Mouse (Mus musculus): ENCODE measurements around the gene Polr3e. TPM values are rescaled to one million over a fixed set of nuclear protein-coding genes. Genes with fewer than 3 reads are reported as not detected.
A peak's percentile ranks its signal among the peaks of the same experiment; 100 is the strongest.
"Not testable (repeated sequence)": the region's sequence is repeated elsewhere in the genome, so short reads cannot be mapped to it uniquely, and the experiment has no call there.

The Polr3e gene
- total and polyA plus RNA-seq, 2 experiments from 2014 or later, result 20.9 to 31.2 TPM

DNA sequence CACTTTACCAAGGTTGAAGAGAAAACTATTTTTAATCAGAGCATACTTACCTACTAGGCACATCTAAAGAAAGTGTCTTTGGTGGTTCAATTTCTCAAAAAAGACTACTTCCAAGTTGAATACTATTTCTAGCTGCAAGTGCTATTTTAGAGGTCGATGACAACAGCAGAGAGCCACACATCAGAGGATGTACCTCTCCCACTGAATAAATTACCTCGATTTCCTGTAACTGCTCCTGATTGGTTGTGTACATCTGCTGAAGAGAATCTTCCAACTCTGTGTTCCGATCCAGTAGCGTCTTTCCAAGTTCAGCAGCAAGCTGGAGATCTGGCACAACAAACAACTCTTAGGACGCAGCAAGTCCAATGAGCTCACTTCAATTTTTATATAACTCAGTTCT is 52.6 kb downstream of the Polr3e start:
- WGBS, result 83% methylated on average over 5 of the region's 5 CpGs
- Histone ChIP-seq H3K27me3 (ENCODE audit: insufficient read depth, low read length) (no peaks in the 10 kb centered on the region), H3K9ac (no peak overlapping the region), H3K27ac (ENCODE audit: low read depth, low read length) (no peak overlapping the region), H3K4me3 (ENCODE audit: low read depth, low read length) (no peak overlapping the region), H3K9me3 (ENCODE audit: low read length) (no peaks in the 10 kb centered on the region), H3K4me1 (ENCODE audit: insufficient read depth) (no peaks in the 10 kb centered on the region), H3K4me2 (ENCODE audit: low read depth) (no peak overlapping the region), H3K36me3 (ENCODE audit: insufficient read depth) (peaks cover 5% of the 10 kb centered on the region; the same call in 1 of the 2 replicates)
- no peak for ATAC-seq
- DNase-seq, result no peak
- TF ChIP-seq CTCF (IDR thresholded peaks at IDR 0.05; ENCODE audit: low read depth), result no peak

DNA sequence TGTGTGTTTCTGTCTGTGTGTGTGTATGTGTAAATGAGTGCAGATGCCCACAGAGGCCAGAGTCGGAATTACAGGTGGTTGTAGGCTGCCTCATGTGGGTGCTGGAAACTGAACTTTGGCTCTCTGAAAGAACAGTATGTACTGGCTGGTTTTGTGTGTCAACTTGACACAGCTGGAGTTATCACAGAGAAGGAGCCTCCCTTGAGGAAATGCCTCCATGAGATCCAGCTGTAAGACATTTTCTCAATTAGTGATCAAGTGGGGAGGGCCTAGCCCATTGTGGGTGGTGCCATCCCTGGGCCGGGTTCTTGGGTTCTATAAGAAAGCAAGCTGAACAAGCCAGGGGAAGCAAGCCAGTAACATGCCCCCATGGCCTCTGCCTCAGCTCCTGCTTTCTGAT is 54.9 kb downstream of the Polr3e start:
- not testable (repeated sequence) for H3K36me3 ChIP-seq (ENCODE audit: insufficient read depth); H3K9ac ChIP-seq; H3K4me3 ChIP-seq (ENCODE audit: low read depth, low read length); H3K9me3 ChIP-seq (ENCODE audit: low read length); ATAC-seq; DNase-seq; H3K27me3 ChIP-seq (ENCODE audit: insufficient read depth, low read length); H3K4me2 ChIP-seq (ENCODE audit: low read depth); H3K4me1 ChIP-seq (ENCODE audit: insufficient read depth); H3K27ac ChIP-seq (ENCODE audit: low read depth, low read length)
- WGBS, result 75% methylated on average over 2 of the region's 2 CpGs

DNA sequence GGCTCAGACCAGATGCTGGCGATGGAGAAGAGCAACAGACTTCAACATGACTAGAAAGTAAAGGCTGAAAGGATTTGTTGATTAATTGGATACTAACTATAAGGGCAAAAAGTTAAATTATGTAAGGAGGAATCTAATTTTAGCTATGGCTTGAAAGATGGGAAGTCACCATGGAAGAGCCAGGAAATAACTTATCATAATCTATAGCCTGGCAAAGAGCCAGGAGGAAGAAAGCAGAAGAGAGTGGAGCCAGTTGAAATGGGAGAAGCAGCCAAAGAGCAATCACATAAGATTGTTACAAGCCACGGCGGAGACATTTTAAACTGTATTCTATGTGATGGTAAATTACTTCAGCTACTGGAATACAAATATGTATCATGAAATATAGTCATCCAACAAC is 56.5 kb downstream of the Polr3e start:
- DNase-seq (no peak), ATAC-seq (no peak)
- Histone ChIP-seq H3K4me3 (ENCODE audit: low read depth, low read length) (no peak overlapping the region), H3K27me3 (ENCODE audit: insufficient read depth, low read length) (no peaks in the 10 kb centered on the region), H3K36me3 (ENCODE audit: insufficient read depth) (no peaks in the 10 kb centered on the region), H3K27ac (ENCODE audit: low read depth, low read length) (no peak overlapping the region), H3K9ac (no peak overlapping the region), H3K9me3 (ENCODE audit: low read length) (no peaks in the 10 kb centered on the region), H3K4me2 (ENCODE audit: low read depth) (no peak overlapping the region), H3K4me1 (ENCODE audit: insufficient read depth) (peaks cover 6% of the 10 kb centered on the region; the same call in 1 of the 2 replicates)
- TF ChIP-seq CTCF (IDR thresholded peaks at IDR 0.05; ENCODE audit: low read depth), result no peak
- 73% methylated on average over 3 of the region's 3 CpGs for WGBS

DNA sequence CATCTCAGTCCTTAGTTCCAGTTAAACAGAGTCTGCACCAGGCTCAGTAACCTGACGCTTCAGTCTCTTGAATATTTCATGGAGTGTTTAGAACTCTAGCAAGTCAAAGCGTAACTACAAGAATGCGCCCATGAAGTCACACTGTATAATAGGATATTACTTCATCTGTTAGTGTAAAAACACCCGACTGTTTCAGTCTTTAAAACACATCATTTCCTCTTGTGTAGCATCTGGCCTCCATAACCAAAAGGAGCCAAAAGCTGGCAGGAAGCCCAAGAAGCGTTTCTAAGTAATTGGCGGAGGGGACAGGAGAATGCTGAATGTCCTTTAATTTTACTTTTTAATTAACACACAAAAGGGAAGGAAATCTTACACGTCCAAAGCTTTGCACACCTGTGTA is 59.5 kb downstream of the Polr3e start:
- Histone ChIP-seq H3K27me3 (ENCODE audit: insufficient read depth, low read length) (no peaks in the 10 kb centered on the region), H3K4me2 (ENCODE audit: low read depth) (no peak overlapping the region), H3K36me3 (ENCODE audit: insufficient read depth) (no peaks in the 10 kb centered on the region), H3K9me3 (ENCODE audit: low read length) (no peaks in the 10 kb centered on the region), H3K4me1 (ENCODE audit: insufficient read depth) (peaks cover 6% of the 10 kb centered on the region; the same call in 1 of the 2 replicates), H3K27ac (ENCODE audit: low read depth, low read length) (no peak overlapping the region), H3K4me3 (ENCODE audit: low read depth, low read length) (no peak overlapping the region), H3K9ac (no peak overlapping the region)
- WGBS, result 17% methylated on average over 7 of the region's 7 CpGs
- no peak for ATAC-seq
- peak; percentile 58 for DNase-seq
- TF ChIP-seq CTCF (IDR thresholded peaks at IDR 0.05; ENCODE audit: low read depth), result no peak

DNA sequence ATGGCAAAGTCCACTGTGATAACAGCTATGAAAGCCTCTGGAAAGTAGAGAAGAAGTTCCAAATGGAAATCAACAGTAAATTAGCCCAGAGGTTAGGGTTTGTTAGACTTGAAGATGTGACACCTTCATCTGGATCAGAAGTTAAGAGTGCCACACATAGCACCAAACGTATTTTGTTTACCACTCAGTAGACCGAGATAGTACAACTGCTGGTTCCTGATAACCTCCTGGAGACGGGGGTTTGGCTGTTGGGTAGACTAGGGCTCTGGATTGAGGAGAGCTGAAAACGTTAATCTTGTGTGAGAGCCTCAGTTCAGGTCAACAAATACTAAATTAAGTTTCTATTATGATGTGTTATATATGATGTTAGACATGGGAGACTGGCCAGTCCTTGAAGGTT is 62.5 kb downstream of the Polr3e start:
- ATAC-seq, result no peak
- DNase-seq, result no peak
- Histone ChIP-seq H3K36me3 (ENCODE audit: insufficient read depth) (no peaks in the 10 kb centered on the region), H3K4me1 (ENCODE audit: insufficient read depth) (peaks cover 6% of the 10 kb centered on the region; the same call in 1 of the 2 replicates), H3K4me3 (ENCODE audit: low read depth, low read length) (no peak overlapping the region), H3K9me3 (ENCODE audit: low read length) (no peaks in the 10 kb centered on the region), H3K4me2 (ENCODE audit: low read depth) (no peak overlapping the region), H3K27ac (ENCODE audit: low read depth, low read length) (no peak overlapping the region), H3K9ac (no peak overlapping the region), H3K27me3 (ENCODE audit: insufficient read depth, low read length) (no peaks in the 10 kb centered on the region; the same call in 1 of the 2 replicates)
- 91% methylated on average over 4 of the region's 4 CpGs for WGBS
- TF ChIP-seq CTCF (IDR thresholded peaks at IDR 0.05; ENCODE audit: low read depth), result no peak

DNA sequence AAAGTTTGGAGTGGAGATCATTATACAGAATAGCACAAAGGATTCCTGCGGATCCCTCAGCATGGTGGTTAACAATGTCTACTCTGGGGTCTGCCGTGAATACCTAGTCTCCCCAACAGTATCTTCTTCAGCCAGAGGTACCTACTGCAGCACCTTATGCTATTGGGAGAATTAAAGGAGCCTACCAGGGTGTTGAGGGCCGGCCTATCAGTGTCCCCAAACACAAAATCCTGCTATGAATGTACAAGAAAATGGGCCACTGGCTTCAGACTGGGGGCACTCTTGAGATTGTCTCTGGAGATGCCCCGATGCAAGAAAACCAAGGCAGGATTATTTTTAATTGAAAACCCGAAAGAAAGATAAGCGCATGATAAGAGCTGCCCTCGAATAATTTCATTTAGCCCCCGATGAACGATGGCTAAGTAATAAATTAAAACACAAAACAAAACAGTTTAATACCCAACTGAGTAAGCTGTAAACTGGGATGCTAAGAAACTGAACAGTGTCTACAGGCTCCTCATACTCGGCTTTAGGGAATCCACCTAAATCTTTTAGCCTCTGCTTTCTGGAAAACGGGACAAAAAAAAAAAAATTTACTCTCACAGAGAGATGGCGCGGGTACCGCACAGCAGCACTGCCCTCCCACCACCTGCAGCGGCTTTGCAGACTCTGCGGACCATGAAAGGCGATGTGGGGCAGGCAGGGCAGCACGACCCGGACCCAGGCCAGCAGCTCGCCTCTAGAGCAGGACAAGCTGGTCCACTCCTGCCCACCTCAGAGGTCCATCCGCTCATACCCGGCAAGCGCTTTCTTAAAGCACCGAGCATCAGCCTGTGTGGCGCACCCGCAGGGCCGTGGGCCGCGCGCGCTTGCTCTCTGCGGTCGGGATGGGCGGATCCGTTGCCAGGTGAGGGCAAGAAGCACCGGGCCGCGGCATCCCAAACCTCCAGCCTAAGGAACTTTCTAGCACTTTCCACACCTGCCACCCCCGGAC is 63.7 kb downstream of the Polr3e start:
- 4% methylated on average over 39 of the region's 39 CpGs for WGBS
- Histone ChIP-seq H3K27me3 (ENCODE audit: insufficient read depth, low read length) (no peaks in the 10 kb centered on the region; the same call in 1 of the 2 replicates), H3K9me3 (ENCODE audit: low read length) (no peaks in the 10 kb centered on the region), H3K4me3 (ENCODE audit: low read depth, low read length) (peak overlapping the region; percentile 69), H3K4me1 (ENCODE audit: insufficient read depth) (peaks cover 6% of the 10 kb centered on the region; the same call in 1 of the 2 replicates), H3K9ac (peak overlapping the region; percentile 61), H3K36me3 (ENCODE audit: insufficient read depth) (no peaks in the 10 kb centered on the region), H3K27ac (ENCODE audit: low read depth, low read length) (no peak overlapping the region), H3K4me2 (ENCODE audit: low read depth) (peak overlapping the region; percentile 94)
- peak; percentile 40 for DNase-seq
- no peak for TF ChIP-seq CTCF (IDR thresholded peaks at IDR 0.05; ENCODE audit: low read depth)
- ATAC-seq, result peak; percentile 50

DNA sequence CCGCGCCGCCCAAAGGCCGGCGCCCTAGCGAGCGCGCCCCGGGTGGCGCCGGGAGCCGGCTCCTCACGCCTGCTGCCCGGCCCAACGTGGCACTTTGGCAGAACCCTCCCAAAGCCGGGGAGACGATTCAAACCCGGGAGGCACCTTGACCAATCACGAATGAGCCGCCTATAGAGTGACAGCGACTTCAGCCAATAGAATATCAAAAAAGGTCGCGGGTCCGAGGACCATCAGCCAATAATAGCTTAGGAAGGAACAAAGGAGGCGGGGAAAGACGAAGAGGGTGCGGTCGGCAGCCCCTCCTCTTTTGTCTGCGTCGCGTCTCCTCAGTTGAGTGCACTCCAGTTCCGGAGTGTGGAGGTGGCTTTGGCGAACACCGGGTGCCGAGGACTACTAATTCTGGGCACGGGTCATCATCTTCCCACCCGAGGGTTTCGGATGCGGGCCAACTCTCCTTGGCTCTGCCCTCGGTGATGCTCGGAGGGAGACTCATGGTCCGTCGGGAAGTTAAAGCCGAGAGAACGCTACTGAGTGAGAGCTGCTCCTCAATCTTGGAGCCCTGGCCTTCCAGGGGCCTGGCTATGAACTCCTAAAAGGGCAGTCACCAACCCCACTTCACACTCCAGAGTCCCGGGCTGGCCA is 64.8 kb downstream of the Polr3e start, which contains the start of the genes Cdr2 and Mfsd13b:
Gene Cdr2 (minus strand): TSS at position 113 of the 642 bp plus-strand sequence.
Gene Mfsd13b (plus strand): TSS at position 310 of the 642 bp plus-strand sequence.
- Histone ChIP-seq H3K4me1 (ENCODE audit: insufficient read depth) (peaks cover 6% of the 10 kb centered on the region; the same call in 1 of the 2 replicates), H3K9ac (peak within 1 kb of the TSS; percentile 61), H3K4me2 (ENCODE audit: low read depth) (peak within 1 kb of the TSS; percentile 94), H3K9me3 (ENCODE audit: low read length) (no peaks in the 10 kb centered on the region), H3K27ac (ENCODE audit: low read depth, low read length) (no peak within 1 kb of the TSS), H3K4me3 (ENCODE audit: low read depth, low read length) (peak within 1 kb of the TSS; percentile 69), H3K27me3 (ENCODE audit: insufficient read depth, low read length) (no peaks in the 10 kb centered on the region; the same call in 1 of the 2 replicates), H3K36me3 (ENCODE audit: insufficient read depth) (no peaks in the 10 kb centered on the region)
- WGBS, result under 1% methylated on average over 46 of the region's 46 CpGs
- ATAC-seq (peak; percentile 99), DNase-seq (peak; percentile 98)
- TF ChIP-seq CTCF (IDR thresholded peaks at IDR 0.05; ENCODE audit: low read depth), result no peak
